7 mouse cellular contexts compared by ENCODE assay signal in genomic region chr17:29882885-29883284, GRCm38 (mm10).
DNase-seq lines count a peak whose midpoint lies in the region; ATAC-seq and TF ChIP-seq lines count a peak whose summit lies in the region.

No protein-coding gene starts in this region.

- DNase-seq in A20 (ENCODE audit: low read depth, low spot score): peak; percentile 60
- peak; percentile 53 to 81 for DNase-seq in cerebellum, adult 2 months
- peak; percentile 71 for DNase-seq in forelimb bud, embryonic 11.5 days (ENCODE audit: low read depth, low spot score)
- peak; percentile 51 to 59 for DNase-seq in left cerebral cortex, postnatal 25 days (ENCODE audit: low spot score in 2 of 2)
- peak; percentile 89 for DNase-seq in midbrain, embryonic 14.5 days
- DNase-seq in spleen, postnatal 36 days (ENCODE audit: low spot score in 2 of 2): peak; percentile 13 to 29

- H3K27me3 ChIP-seq in cerebellum, adult 2 months (ENCODE audit: control insufficient read depth, insufficient read depth, low read length): no peaks in the 10 kb centered on the region
- H3K27me3 ChIP-seq in midbrain, embryonic 14.5 days (ENCODE audit: control insufficient read depth, insufficient read depth, low read length): no peaks in the 10 kb centered on the region

- peak overlapping the region; percentile 76; the same call in 1 of the 2 replicates for H3K9ac ChIP-seq in midbrain, embryonic 14.5 days (replicated peaks; ENCODE audit: low read length)

- intact Hi-C loops in left cerebral cortex, postnatal 25 days (cut with DNase I): loop anchor here (2.0 to 10.0 kb wide), 5 partner anchors 86 to 322 kb away; no protein-coding TSS in a partner anchor

- H3K4me2 ChIP-seq in midbrain, embryonic 14.5 days (ENCODE audit: low read length): peak overlapping the region; percentile 94

- TF ChIP-seq CTCF in cerebellum, adult 2 months (IDR thresholded peaks at IDR 0.05; ENCODE audit: borderline replicate concordance, insufficient read depth, low read depth, low read length): peak; percentile 98

- ATAC-seq in CD4-positive, CD25-positive, alpha-beta regulatory T cell, adult 4 months: peak; percentile 32
- ATAC-seq in midbrain, embryonic 14.5 days (ENCODE audit: low FRiP score, low TSS enrichment): no peak

- no peak for TF ChIP-seq POLR2A in cerebellum, adult 2 months (IDR thresholded peaks at IDR 0.05; ENCODE audit: borderline replicate concordance, insufficient read depth, low read length)

- under 1% methylated on average over 5 of the region's 5 CpGs for WGBS in cerebellum, adult 2 months
- WGBS in midbrain, embryonic 14.5 days: under 1% methylated on average over 5 of the region's 5 CpGs

- H3K9me3 ChIP-seq in midbrain, embryonic 14.5 days (ENCODE audit: control insufficient read depth, low read length): no peaks in the 10 kb centered on the region; the same call in 1 of the 2 replicates

- H3K27ac ChIP-seq in cerebellum, adult 2 months (ENCODE audit: insufficient read depth, low read length): no peak overlapping the region
- H3K27ac ChIP-seq in midbrain, embryonic 14.5 days (replicated peaks; ENCODE audit: low read depth, low read length): peak overlapping the region; percentile 89; the same call in 1 of the 2 replicates

- H3K4me3 ChIP-seq in cerebellum, adult 2 months (replicated peaks; ENCODE audit: insufficient read depth, low read depth, low read length): no peak overlapping the region
- H3K4me3 ChIP-seq in midbrain, embryonic 14.5 days (replicated peaks; ENCODE audit: low read depth, low read length): peak overlapping the region; percentile 66

- H3K36me3 ChIP-seq in midbrain, embryonic 14.5 days (ENCODE audit: control insufficient read depth, insufficient read depth, low read length): no peaks in the 10 kb centered on the region

- H3K4me1 ChIP-seq in cerebellum, adult 2 months (ENCODE audit: control insufficient read depth, insufficient read depth, low read length): peaks cover 6% of the 10 kb centered on the region
- peaks cover 37% of the 10 kb centered on the region for H3K4me1 ChIP-seq in midbrain, embryonic 14.5 days (ENCODE audit: control insufficient read depth, insufficient read depth, low read length)

Comparison
In these comparisons a context has a peak if more than half of its experiments do, and no peak if none do; other contexts are left out.
1. DNase-seq: peak in every context shown above with its lines; median percentile 89 in midbrain, embryonic 14.5 days; 71 in forelimb bud, embryonic 11.5 days; 67 in cerebellum, adult 2 months; 60 in A20; 55 in left cerebral cortex, postnatal 25 days; 21 in spleen, postnatal 36 days.